Mouse (Mus musculus): ENCODE results near the gene Padi3. TPM values are rescaled to one million over a fixed set of nuclear protein-coding genes. Genes with fewer than 3 reads are reported as not detected.

Gene Padi3
- polyA plus RNA-seq, 1 experiment from 2014 or later = 0.28 TPM

- no peaks in the 10 kb centered on the region for H3K36me3 ChIP-seq (ENCODE audit: control insufficient read depth, insufficient read depth, low read length)
- no peaks in the 10 kb centered on the region for H3K27me3 ChIP-seq (ENCODE audit: control insufficient read depth, insufficient read depth, low read depth, low read length)
- H3K27ac ChIP-seq (ENCODE audit: low read length) = no peak overlapping the region
- H3K9ac ChIP-seq (ENCODE audit: low read length) = no peak overlapping the region
- ATAC-seq (ENCODE audit: low read depth) = no peak
- peaks cover 9% of the 10 kb centered on the region; the same call in 1 of the 2 replicates for H3K4me1 ChIP-seq (replicated peaks; ENCODE audit: control insufficient read depth, insufficient read depth, low read length)
- no peaks in the 10 kb centered on the region for H3K9me3 ChIP-seq (ENCODE audit: control insufficient read depth, low read length)
- H3K4me2 ChIP-seq (ENCODE audit: low read depth, low read length) = no peak overlapping the region
- no peak overlapping the region for H3K4me3 ChIP-seq (ENCODE audit: low read length)
- 21% methylated on average over 13 of the region's 14 CpGs for WGBS
Measured at GRCm38 (mm10) chr4:140812609-140813008, 2.2 kb upstream of the Padi3 start.

DNA sequence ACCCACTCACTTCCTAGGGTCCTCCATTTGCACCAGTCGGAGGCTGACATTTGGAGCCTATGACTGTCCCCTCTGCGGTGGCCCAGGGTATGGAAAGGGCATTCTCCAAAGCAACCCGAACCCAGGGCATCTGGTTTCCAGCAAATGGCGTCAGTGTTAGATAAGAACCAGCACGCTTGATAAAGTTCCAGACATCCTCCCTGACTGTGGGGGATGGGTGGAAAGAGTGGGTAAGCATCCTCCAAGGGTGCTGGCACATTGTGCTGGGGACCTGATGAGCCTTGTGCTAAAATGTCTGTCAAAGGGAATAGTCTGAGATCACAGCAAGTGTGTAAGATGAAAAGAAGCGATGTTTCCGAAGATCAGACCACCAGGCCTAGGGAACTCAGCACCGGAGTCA lies 1.7 kb upstream of the Padi3 start:
- Histone ChIP-seq H3K36me3 (ENCODE audit: control insufficient read depth, insufficient read depth, low read length) (no peaks in the 10 kb centered on the region), H3K4me2 (ENCODE audit: low read depth, low read length) (no peak overlapping the region), H3K9me3 (ENCODE audit: control insufficient read depth, low read length) (no peaks in the 10 kb centered on the region), H3K27ac (ENCODE audit: low read length) (no peak overlapping the region), H3K4me3 (ENCODE audit: low read length) (no peak overlapping the region), H3K9ac (ENCODE audit: low read length) (no peak overlapping the region), H3K4me1 (replicated peaks; ENCODE audit: control insufficient read depth, insufficient read depth, low read length) (peaks cover 9% of the 10 kb centered on the region; the same call in 1 of the 2 replicates), H3K27me3 (ENCODE audit: control insufficient read depth, insufficient read depth, low read depth, low read length) (no peaks in the 10 kb centered on the region)
- ATAC-seq (ENCODE audit: low read depth) = no peak
- WGBS = 47% methylated on average over 8 of the region's 8 CpGs

GRCm38 (mm10) chr4:140809118-140809517 lies 1.3 kb downstream of the Padi3 start:
- ATAC-seq (ENCODE audit: low read depth) = no peak
- H3K4me1 ChIP-seq (replicated peaks; ENCODE audit: control insufficient read depth, insufficient read depth, low read length) = 0 out of 2 replicates have a peak, but pooled peaks cover 3% of the 10 kb centered on the region
- H3K9ac ChIP-seq (ENCODE audit: low read length) = no peak overlapping the region
- 54% methylated on average over 8 of the region's 8 CpGs for WGBS
- H3K27ac ChIP-seq (ENCODE audit: low read length) = no peak overlapping the region
- H3K9me3 ChIP-seq (ENCODE audit: control insufficient read depth, low read length) = no peaks in the 10 kb centered on the region
- no peak overlapping the region for H3K4me2 ChIP-seq (ENCODE audit: low read depth, low read length)
- H3K36me3 ChIP-seq (ENCODE audit: control insufficient read depth, insufficient read depth, low read length) = no peaks in the 10 kb centered on the region
- H3K27me3 ChIP-seq (ENCODE audit: control insufficient read depth, insufficient read depth, low read depth, low read length) = no peaks in the 10 kb centered on the region
- no peak overlapping the region for H3K4me3 ChIP-seq (ENCODE audit: low read length)

DNA sequence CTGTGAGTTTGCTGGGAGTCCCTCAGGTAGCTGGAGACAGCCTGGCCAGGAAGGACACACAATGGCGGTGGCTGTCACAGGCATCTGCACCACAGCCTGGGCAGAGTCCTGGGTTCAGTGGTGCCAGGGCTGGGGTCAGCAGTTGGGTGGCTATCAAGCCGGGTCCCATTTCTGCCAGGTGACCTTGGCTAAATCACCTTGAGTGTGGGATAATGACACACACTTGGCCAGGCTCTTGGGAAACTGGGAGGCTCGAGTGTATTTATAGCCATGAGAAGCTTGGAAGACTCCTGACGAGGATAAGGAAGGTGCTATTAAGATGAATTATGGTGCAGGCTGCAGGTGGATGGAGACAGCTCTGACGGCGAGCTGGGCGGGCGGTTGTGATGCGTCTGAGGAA lies 5.8 kb downstream of the Padi3 start:
- H3K9me3 ChIP-seq (ENCODE audit: control insufficient read depth, low read length) = no peaks in the 10 kb centered on the region
- no peaks in the 10 kb centered on the region for H3K4me1 ChIP-seq (replicated peaks; ENCODE audit: control insufficient read depth, insufficient read depth, low read length)
- 66% methylated on average over 9 of the region's 9 CpGs for WGBS
- no peak overlapping the region for H3K27ac ChIP-seq (ENCODE audit: low read length)
- ATAC-seq (ENCODE audit: low read depth) = no peak
- no peaks in the 10 kb centered on the region for H3K36me3 ChIP-seq (ENCODE audit: control insufficient read depth, insufficient read depth, low read length)
- no peak overlapping the region for H3K4me3 ChIP-seq (ENCODE audit: low read length)
- no peaks in the 10 kb centered on the region for H3K27me3 ChIP-seq (ENCODE audit: control insufficient read depth, insufficient read depth, low read depth, low read length)
- H3K9ac ChIP-seq (ENCODE audit: low read length) = no peak overlapping the region
- H3K4me2 ChIP-seq (ENCODE audit: low read depth, low read length) = no peak overlapping the region

DNA sequence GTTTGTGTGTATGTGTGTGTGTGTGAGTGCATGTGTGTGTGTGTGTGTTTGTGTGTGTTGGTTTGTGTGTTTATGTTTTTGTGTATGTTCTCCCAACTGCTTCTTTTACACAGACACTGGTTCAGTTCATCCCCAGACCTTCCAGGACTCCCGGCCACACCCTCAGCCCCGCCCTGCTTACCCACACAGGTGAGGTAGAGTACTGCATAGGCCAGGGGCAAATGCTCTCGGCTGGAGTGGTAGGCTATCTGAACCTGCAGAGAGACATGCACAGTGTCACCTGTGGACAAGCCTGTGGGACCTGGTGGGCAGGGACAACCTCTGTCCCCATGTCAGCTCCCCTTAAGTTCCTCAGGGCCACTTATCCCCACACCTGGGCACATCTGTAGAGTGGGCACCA lies 9.1 kb downstream of the Padi3 start:
- no peak overlapping the region for H3K4me3 ChIP-seq (ENCODE audit: low read length)
- no peak overlapping the region for H3K9ac ChIP-seq (ENCODE audit: low read length)
- no peaks in the 10 kb centered on the region for H3K36me3 ChIP-seq (ENCODE audit: control insufficient read depth, insufficient read depth, low read length)
- no peaks in the 10 kb centered on the region for H3K9me3 ChIP-seq (ENCODE audit: control insufficient read depth, low read length)
- WGBS = 57% methylated on average over 3 of the region's 3 CpGs
- H3K27ac ChIP-seq (ENCODE audit: low read length) = no peak overlapping the region
- no peaks in the 10 kb centered on the region for H3K4me1 ChIP-seq (replicated peaks; ENCODE audit: control insufficient read depth, insufficient read depth, low read length)
- H3K27me3 ChIP-seq (ENCODE audit: control insufficient read depth, insufficient read depth, low read depth, low read length) = no peaks in the 10 kb centered on the region
- no peak overlapping the region for H3K4me2 ChIP-seq (ENCODE audit: low read depth, low read length)
- no peak for ATAC-seq (ENCODE audit: low read depth)

DNA sequence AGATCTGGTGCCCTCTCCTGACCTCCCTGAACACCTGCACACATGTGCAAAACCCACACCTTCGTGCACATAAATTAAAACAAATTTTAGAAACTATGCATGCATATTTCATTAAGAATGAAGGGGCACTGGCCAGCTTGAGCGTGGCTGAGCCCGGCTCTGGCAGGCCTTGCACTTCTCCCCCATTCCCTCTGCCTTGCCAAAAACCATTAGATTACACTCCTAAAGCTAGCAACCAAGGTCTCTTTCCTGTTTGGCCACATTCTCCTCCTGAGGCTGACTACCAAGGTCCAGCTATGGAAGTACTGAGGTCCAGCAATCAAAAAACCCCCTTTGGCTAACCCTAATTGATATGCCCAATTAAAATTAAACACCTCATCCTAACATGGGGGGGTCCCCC lies 13.7 kb downstream of the Padi3 start:
- no peak overlapping the region for H3K9ac ChIP-seq (ENCODE audit: low read length)
- ATAC-seq (ENCODE audit: low read depth) = no peak
- H3K4me1 ChIP-seq (replicated peaks; ENCODE audit: control insufficient read depth, insufficient read depth, low read length) = no peaks in the 10 kb centered on the region
- 72% methylated on average over 3 of the region's 3 CpGs for WGBS
- no peaks in the 10 kb centered on the region for H3K36me3 ChIP-seq (ENCODE audit: control insufficient read depth, insufficient read depth, low read length)
- H3K9me3 ChIP-seq (ENCODE audit: control insufficient read depth, low read length) = no peaks in the 10 kb centered on the region
- H3K27ac ChIP-seq (ENCODE audit: low read length) = no peak overlapping the region
- no peak overlapping the region for H3K4me2 ChIP-seq (ENCODE audit: low read depth, low read length)
- no peak overlapping the region for H3K4me3 ChIP-seq (ENCODE audit: low read length)
- H3K27me3 ChIP-seq (ENCODE audit: control insufficient read depth, insufficient read depth, low read depth, low read length) = no peaks in the 10 kb centered on the region

DNA sequence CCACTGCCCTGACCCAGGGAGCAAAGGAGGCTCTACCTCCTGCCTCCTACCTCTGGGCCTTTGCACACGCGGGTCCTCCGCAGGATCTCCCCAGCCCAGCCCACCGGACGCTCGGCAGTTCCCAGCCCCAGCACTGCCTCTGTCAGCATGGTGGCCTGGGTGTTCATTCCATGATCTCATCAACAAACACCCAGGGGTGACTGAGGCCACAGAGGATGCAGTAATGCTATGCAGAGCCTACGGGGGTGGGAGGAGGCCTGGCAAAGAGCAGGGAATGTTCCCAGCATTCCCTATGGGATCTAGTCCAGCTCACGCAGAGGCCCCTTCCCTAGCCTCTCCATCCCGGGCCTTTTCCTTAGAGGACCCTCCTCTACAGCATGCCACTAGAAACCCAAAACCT lies 15.8 kb downstream of the Padi3 start:
- H3K4me3 ChIP-seq (ENCODE audit: low read length) = no peak overlapping the region
- WGBS = 59% methylated on average over 9 of the region's 9 CpGs
- no peaks in the 10 kb centered on the region for H3K36me3 ChIP-seq (ENCODE audit: control insufficient read depth, insufficient read depth, low read length)
- no peak overlapping the region for H3K4me2 ChIP-seq (ENCODE audit: low read depth, low read length)
- H3K9me3 ChIP-seq (ENCODE audit: control insufficient read depth, low read length) = no peaks in the 10 kb centered on the region
- no peak overlapping the region for H3K27ac ChIP-seq (ENCODE audit: low read length)
- no peaks in the 10 kb centered on the region for H3K27me3 ChIP-seq (ENCODE audit: control insufficient read depth, insufficient read depth, low read depth, low read length)
- no peak overlapping the region for H3K9ac ChIP-seq (ENCODE audit: low read length)
- no peaks in the 10 kb centered on the region for H3K4me1 ChIP-seq (replicated peaks; ENCODE audit: control insufficient read depth, insufficient read depth, low read length)
- ATAC-seq (ENCODE audit: low read depth) = peak; percentile 70

DNA sequence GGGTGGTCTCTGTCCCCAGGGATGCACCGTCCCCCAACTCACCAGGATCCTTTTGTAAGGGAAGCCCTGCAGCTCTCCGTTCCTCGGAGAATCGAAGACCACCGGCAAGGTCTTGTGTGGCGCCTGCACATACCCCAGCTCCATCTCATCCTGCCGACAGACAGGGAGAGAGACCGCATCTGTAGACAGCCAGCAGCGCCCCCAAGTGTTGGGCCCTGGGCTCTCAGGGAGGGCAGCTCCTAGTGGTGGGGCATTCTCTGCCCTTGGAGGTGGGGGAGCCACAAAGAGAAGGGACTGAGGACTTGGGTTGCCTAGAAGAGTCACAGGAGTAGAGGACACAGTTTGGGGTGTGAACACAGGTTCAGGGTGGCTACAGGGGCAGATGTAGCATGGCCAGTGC lies 16.7 kb downstream of the Padi3 start:
- no peak for ATAC-seq (ENCODE audit: low read depth)
- WGBS = 65% methylated on average over 9 of the region's 9 CpGs
- H3K4me1 ChIP-seq (replicated peaks; ENCODE audit: control insufficient read depth, insufficient read depth, low read length) = no peaks in the 10 kb centered on the region
- no peaks in the 10 kb centered on the region for H3K9me3 ChIP-seq (ENCODE audit: control insufficient read depth, low read length)
- no peaks in the 10 kb centered on the region for H3K36me3 ChIP-seq (ENCODE audit: control insufficient read depth, insufficient read depth, low read length)
- no peak overlapping the region for H3K4me2 ChIP-seq (ENCODE audit: low read depth, low read length)
- no peak overlapping the region for H3K27ac ChIP-seq (ENCODE audit: low read length)
- no peaks in the 10 kb centered on the region for H3K27me3 ChIP-seq (ENCODE audit: control insufficient read depth, insufficient read depth, low read depth, low read length)
- H3K4me3 ChIP-seq (ENCODE audit: low read length) = no peak overlapping the region
- H3K9ac ChIP-seq (ENCODE audit: low read length) = no peak overlapping the region

DNA sequence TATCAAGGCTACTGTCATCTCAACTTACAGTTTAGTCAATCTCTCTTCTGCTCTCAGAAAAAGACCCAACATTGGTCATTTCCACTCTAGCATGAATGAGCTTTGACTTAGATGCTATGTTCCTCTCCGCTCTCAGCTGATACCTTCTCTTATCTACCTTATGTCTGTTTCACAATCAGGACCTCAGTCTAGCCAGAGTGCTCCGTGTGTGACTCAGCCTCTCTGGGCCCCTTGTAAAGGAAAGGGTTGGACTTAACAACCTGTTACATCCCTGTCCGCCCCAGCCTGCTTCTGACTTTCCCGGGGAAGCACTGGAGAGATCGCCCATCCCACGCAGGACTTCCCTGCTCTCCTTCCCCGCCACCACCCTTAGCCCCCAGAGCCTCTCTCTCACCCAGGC lies 17.9 kb downstream of the Padi3 start:
- ATAC-seq (ENCODE audit: low read depth) = no peak
- Histone ChIP-seq H3K9ac (ENCODE audit: low read length) (no peak overlapping the region), H3K27ac (ENCODE audit: low read length) (no peak overlapping the region), H3K4me1 (replicated peaks; ENCODE audit: control insufficient read depth, insufficient read depth, low read length) (no peaks in the 10 kb centered on the region), H3K4me2 (ENCODE audit: low read depth, low read length) (no peak overlapping the region), H3K4me3 (ENCODE audit: low read length) (no peak overlapping the region), H3K36me3 (ENCODE audit: control insufficient read depth, insufficient read depth, low read length) (no peaks in the 10 kb centered on the region), H3K9me3 (ENCODE audit: control insufficient read depth, low read length) (no peaks in the 10 kb centered on the region), H3K27me3 (ENCODE audit: control insufficient read depth, insufficient read depth, low read depth, low read length) (no peaks in the 10 kb centered on the region)
- WGBS = 79% methylated on average over 7 of the region's 7 CpGs

DNA sequence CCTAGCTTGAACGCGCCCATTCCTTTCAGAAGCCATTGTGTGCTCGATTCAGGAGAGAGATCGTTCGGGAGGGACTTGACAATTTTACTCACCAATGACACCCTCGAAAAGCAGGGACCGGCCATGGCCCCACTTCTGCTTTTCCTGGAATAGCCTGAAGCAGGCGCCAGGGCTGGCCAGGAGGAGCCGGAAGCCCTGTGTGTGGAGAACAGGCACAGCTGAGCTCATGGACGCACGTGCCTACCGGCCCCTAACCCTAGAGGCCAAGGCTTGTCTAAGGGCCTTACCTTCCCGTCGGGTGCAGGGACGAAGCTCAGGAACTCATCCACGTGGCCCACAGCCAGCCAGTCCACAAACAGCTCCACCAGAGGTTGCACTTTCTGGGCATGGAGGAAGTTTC lies 19.4 kb downstream of the Padi3 start:
- WGBS = 79% methylated on average over 16 of the region's 16 CpGs
- H3K9ac ChIP-seq (ENCODE audit: low read length) = no peak overlapping the region
- H3K4me1 ChIP-seq (replicated peaks; ENCODE audit: control insufficient read depth, insufficient read depth, low read length) = no peaks in the 10 kb centered on the region
- H3K36me3 ChIP-seq (ENCODE audit: control insufficient read depth, insufficient read depth, low read length) = no peaks in the 10 kb centered on the region
- H3K27ac ChIP-seq (ENCODE audit: low read length) = no peak overlapping the region
- ATAC-seq (ENCODE audit: low read depth) = no peak
- no peaks in the 10 kb centered on the region for H3K27me3 ChIP-seq (ENCODE audit: control insufficient read depth, insufficient read depth, low read depth, low read length)
- H3K4me3 ChIP-seq (ENCODE audit: low read length) = no peak overlapping the region
- H3K9me3 ChIP-seq (ENCODE audit: control insufficient read depth, low read length) = no peaks in the 10 kb centered on the region
- no peak overlapping the region for H3K4me2 ChIP-seq (ENCODE audit: low read depth, low read length)

All from lung, embryonic 16.5 days (tissue).